ENCODE assay signal across 9 mouse cellular contexts in the genomic region with DNA sequence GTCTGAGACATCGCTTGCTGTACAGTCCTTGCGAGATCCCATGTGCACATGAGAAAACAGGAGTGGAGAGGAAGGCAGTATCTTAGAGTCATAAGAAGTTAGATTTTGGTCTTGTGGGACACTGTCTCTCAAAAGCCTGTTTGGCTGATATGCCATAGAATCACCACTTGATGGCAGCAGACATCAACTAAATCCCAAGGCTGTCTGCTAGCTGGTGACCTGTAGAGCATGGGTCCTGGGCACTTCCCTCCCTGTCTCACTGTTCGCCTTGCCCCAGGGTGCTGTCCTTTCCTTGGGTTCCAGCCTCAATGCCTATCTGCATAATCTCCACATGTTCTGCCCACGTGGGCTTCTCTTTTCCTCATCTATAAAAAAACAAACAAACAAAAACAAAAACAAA. TPM values are rescaled to one million over a fixed set of nuclear protein-coding genes. Genes with fewer than 3 reads are reported as not detected.
DNase-seq lines count a peak whose midpoint lies in the region; ATAC-seq and TF ChIP-seq lines count a peak whose summit lies in the region.
"Had no signal": no experiment of that assay in that cellular context is flagged by ENCODE, and none has a peak within 500 bp of the region (broad histone marks: within the 10 kb centered on the region; RNA-seq: fewer than 3 reads in every experiment).

No protein-coding gene starts in this region.

- H3K4me1 ChIP-seq in liver, adult 2 months (ENCODE audit: control insufficient read depth, insufficient read depth, low read length), result peaks cover 5% of the 10 kb centered on the region
- H3K4me1 ChIP-seq in liver, embryonic 12.5 days, result no peaks in the 10 kb centered on the region
- H3K4me1 ChIP-seq in limb, embryonic 13.5 days, result peaks cover 7% of the 10 kb centered on the region; the same call in 1 of the 2 replicates
- H3K4me1 ChIP-seq in neural tube, embryonic 11.5 days (ENCODE audit: control insufficient read depth, insufficient read depth, low read length), result no peaks in the 10 kb centered on the region

- no peak overlapping the region for H3K27ac ChIP-seq in liver, adult 2 months (replicated peaks; ENCODE audit: insufficient read depth, low read depth, low read length)
- H3K27ac ChIP-seq in liver, embryonic 12.5 days, result no peak overlapping the region
- no peak overlapping the region for H3K27ac ChIP-seq in limb, embryonic 13.5 days
- H3K27ac ChIP-seq in neural tube, embryonic 11.5 days (ENCODE audit: low read depth, low read length), result no peak overlapping the region

- WGBS in liver, adult 2 months, result 16% methylated on average over 4 of the region's 4 CpGs
- 21% methylated on average over 4 of the region's 4 CpGs for WGBS in liver, embryonic 12.5 days (ENCODE audit: insufficient replicate concordance)
- 36% methylated on average over 4 of the region's 4 CpGs for WGBS in limb, embryonic 13.5 days
- WGBS in neural tube, embryonic 11.5 days, result 37% methylated on average over 4 of the region's 4 CpGs

- H3K79me2 ChIP-seq in liver, adult 2 months (ENCODE audit: control insufficient read depth, insufficient read depth, low read length), result no peaks in the 10 kb centered on the region

- no peak overlapping the region for H3K4me3 ChIP-seq in liver, adult 2 months (ENCODE audit: insufficient read depth, low read depth, low read length)
- H3K4me3 ChIP-seq in liver, embryonic 12.5 days, result no peak overlapping the region
- H3K4me3 ChIP-seq in limb, embryonic 13.5 days, result no peak overlapping the region
- no peak overlapping the region for H3K4me3 ChIP-seq in neural tube, embryonic 11.5 days (ENCODE audit: low read depth, low read length)

- H3K9ac ChIP-seq in liver, adult 2 months (ENCODE audit: low read depth, low read length), result no peak overlapping the region
- H3K9ac ChIP-seq in liver, embryonic 12.5 days, result no peak overlapping the region
- H3K9ac ChIP-seq in limb, embryonic 13.5 days, result no peak overlapping the region
- H3K9ac ChIP-seq in neural tube, embryonic 11.5 days (ENCODE audit: low read length), result no peak overlapping the region

- H3K36me3 ChIP-seq in liver, adult 2 months (ENCODE audit: control insufficient read depth, insufficient read depth, low read length), result no peaks in the 10 kb centered on the region
- H3K36me3 ChIP-seq in liver, embryonic 12.5 days, result no peaks in the 10 kb centered on the region
- no peaks in the 10 kb centered on the region for H3K36me3 ChIP-seq in limb, embryonic 13.5 days
- no peaks in the 10 kb centered on the region for H3K36me3 ChIP-seq in neural tube, embryonic 11.5 days (ENCODE audit: control insufficient read depth, insufficient read depth, low read length)

- no peak for ATAC-seq in liver, embryonic 12.5 days
- ATAC-seq in inflammation-experienced regulatory T-cells, adult 6 months, result peak; percentile 32
- peak; percentile 49; the same call in 1 of the 2 replicates for ATAC-seq in limb, embryonic 13.5 days (ENCODE audit: low FRiP score, low read depth)
- no peak for ATAC-seq in neural tube, embryonic 11.5 days (ENCODE audit: insufficient read depth, low FRiP score, low TSS enrichment)

- H3K4me2 ChIP-seq in liver, embryonic 12.5 days, result no peak overlapping the region
- H3K4me2 ChIP-seq in limb, embryonic 13.5 days (replicated peaks), result no peak overlapping the region
- no peak overlapping the region for H3K4me2 ChIP-seq in neural tube, embryonic 11.5 days (ENCODE audit: low read depth)

- peak; percentile 64 for DNase-seq in liver, adult 2 months (ENCODE audit: extremely low read depth, low read depth, low spot score)
- peak; percentile 54 for DNase-seq in adrenal gland, postnatal 10 days
- DNase-seq in fibroblast of lung, adult 2 months (ENCODE audit: low read depth), result peak; percentile 26
- DNase-seq in neural tube, embryonic 11.5 days (ENCODE audit: low spot score), result peak; percentile 57
- no peak for DNase-seq in urinary bladder, postnatal 25 days (ENCODE audit: low spot score)

- no peak for TF ChIP-seq POLR2A in liver, adult 2 months (IDR thresholded peaks at IDR 0.05; ENCODE audit: extremely low read depth, insufficient read depth, low read length)

- TF ChIP-seq CTCF in liver, adult 2 months (IDR thresholded peaks at IDR 0.05; ENCODE audit: low read depth, low read length), result peak; percentile 69

- H3K9me3 ChIP-seq in liver, embryonic 12.5 days (replicated peaks), result no peaks in the 10 kb centered on the region
- no peaks in the 10 kb centered on the region for H3K9me3 ChIP-seq in limb, embryonic 13.5 days
- H3K9me3 ChIP-seq in neural tube, embryonic 11.5 days (ENCODE audit: control insufficient read depth, low read length), result no peaks in the 10 kb centered on the region

- H3K27me3 ChIP-seq in liver, adult 2 months (ENCODE audit: control insufficient read depth, insufficient read depth, low read length), result no peaks in the 10 kb centered on the region
- H3K27me3 ChIP-seq in liver, embryonic 12.5 days (replicated peaks), result no peaks in the 10 kb centered on the region
- no peaks in the 10 kb centered on the region for H3K27me3 ChIP-seq in limb, embryonic 13.5 days
- no peaks in the 10 kb centered on the region for H3K27me3 ChIP-seq in neural tube, embryonic 11.5 days (ENCODE audit: control insufficient read depth, insufficient read depth, low read length)

RNA-seq across cellular contexts. Expression of gene Il9, which starts 6.7 kb away (rescaled TPM):
- not detected in 2 replicates for total RNA-seq in liver, adult 2 months (2014; rRNA removed)
- not detected in 2 replicates for polyA plus RNA-seq in liver, adult 2 months (2012; rRNA removed)
- not detected in 2 replicates for polyA plus RNA-seq in liver, embryonic 12.5 days (2016; fragmentation: Nextera tagmentation; extraction: Ambion mirVana)
- not detected for total RNA-seq in adrenal gland, postnatal 10 days (2021)
- polyA plus RNA-seq in inflammation-experienced regulatory T-cells, adult 6 months (2017; shearing (Covaris generic)), result not detected
- polyA plus RNA-seq in limb, embryonic 13.5 days (2015; fragmentation: Nextera tagmentation; extraction: Ambion mirVana), result not detected in 2 replicates
- not detected in 2 replicates for polyA plus RNA-seq in neural tube, embryonic 11.5 days (2014; fragmentation: Nextera tagmentation; extraction: Ambion mirVana)
- polyA plus RNA-seq: stomach, embryonic 16.5 days had no signal

RNA-seq across cellular contexts. Expression of gene Slc25a48, which starts 37.2 kb away (rescaled TPM):
- total RNA-seq in liver, adult 2 months (2014; rRNA removed), result 3.7 and 5.7 TPM in 2 replicates
- polyA plus RNA-seq in liver, adult 2 months (2012; rRNA removed), result 5.4 and 8.7 TPM in 2 replicates
- 0.26 and 0.29 TPM in 2 replicates for polyA plus RNA-seq in liver, embryonic 12.5 days (2016; fragmentation: Nextera tagmentation; extraction: Ambion mirVana)
- total RNA-seq in adrenal gland, postnatal 10 days (2021), result 1 to 10 TPM; 4.1 to 4.5 TPM
- not detected for polyA plus RNA-seq in inflammation-experienced regulatory T-cells, adult 6 months (2017; shearing (Covaris generic))
- polyA plus RNA-seq in limb, embryonic 13.5 days (2015; fragmentation: Nextera tagmentation; extraction: Ambion mirVana), result 0.28 and 0.33 TPM in 2 replicates
- polyA plus RNA-seq in neural tube, embryonic 11.5 days (2014; fragmentation: Nextera tagmentation; extraction: Ambion mirVana), result 0.07 TPM in 1 of 2 replicates, not detected in the other

RNA-seq across cellular contexts. Expression of gene Fbxl21, which starts 46.9 kb away (rescaled TPM):
- total RNA-seq in liver, adult 2 months (2014; rRNA removed), result 2.1 and 2.4 TPM in 2 replicates
- 1.9 and 2.8 TPM in 2 replicates for polyA plus RNA-seq in liver, adult 2 months (2012; rRNA removed)
- 0.72 and 0.81 TPM in 2 replicates for polyA plus RNA-seq in liver, embryonic 12.5 days (2016; fragmentation: Nextera tagmentation; extraction: Ambion mirVana)
- 1 to 10 TPM; 2.5 to 4.5 TPM for total RNA-seq in adrenal gland, postnatal 10 days (2021)
- polyA plus RNA-seq in inflammation-experienced regulatory T-cells, adult 6 months (2017; shearing (Covaris generic)), result 1 to 10 TPM in 2 of 3 experiments, under 1 TPM in 1; 0.23 to 2.1 (median 1.5) TPM
- 3.0 and 3.6 TPM in 2 replicates for polyA plus RNA-seq in limb, embryonic 13.5 days (2015; fragmentation: Nextera tagmentation; extraction: Ambion mirVana)
- 3.1 and 3.6 TPM in 2 replicates for polyA plus RNA-seq in neural tube, embryonic 11.5 days (2014; fragmentation: Nextera tagmentation; extraction: Ambion mirVana)

RNA-seq across cellular contexts. Expression of gene Gm3045, which starts 49.0 kb away (rescaled TPM):
- not detected in 2 replicates for total RNA-seq in liver, adult 2 months (2014; rRNA removed)
- polyA plus RNA-seq in liver, adult 2 months (2012; rRNA removed), result not detected in 2 replicates
- polyA plus RNA-seq in liver, embryonic 12.5 days (2016; fragmentation: Nextera tagmentation; extraction: Ambion mirVana), result not detected in 2 replicates
- not detected for total RNA-seq in adrenal gland, postnatal 10 days (2021)
- polyA plus RNA-seq in inflammation-experienced regulatory T-cells, adult 6 months (2017; shearing (Covaris generic)), result not detected
- 0.10 and 0.13 TPM in 2 replicates for polyA plus RNA-seq in limb, embryonic 13.5 days (2015; fragmentation: Nextera tagmentation; extraction: Ambion mirVana)
- polyA plus RNA-seq in neural tube, embryonic 11.5 days (2014; fragmentation: Nextera tagmentation; extraction: Ambion mirVana), result not detected in 2 replicates
- polyA plus RNA-seq: stomach, embryonic 16.5 days had no signal

Comparison
In these comparisons a context has a peak if more than half of its experiments do, and no peak if none do; other contexts are left out.
1. ATAC-seq: peak in inflammation-experienced regulatory T-cells, adult 6 months (single experiment) and limb, embryonic 13.5 days (single experiment); none in liver, embryonic 12.5 days (single experiment) and neural tube, embryonic 11.5 days (single experiment).